Mouse (Mus musculus): Measurements from ENCODE around the gene Ulk4.

GRCm38 (mm10) chr9:121286325-121286901 is 9.4 kb upstream of the Ulk4 start:
- TF ChIP-seq CTCF (IDR thresholded peaks at IDR 0.05; ENCODE audit: borderline replicate concordance, extremely low read depth, insufficient read depth, insufficient read length) (no peak), POLR2A (IDR thresholded peaks at IDR 0.05; ENCODE audit: borderline replicate concordance, extremely low read depth, insufficient read depth, insufficient read length, poor library complexity, severe bottlenecking) (no peak)
